Mouse (Mus musculus): ENCODE results near the gene Pyroxd1. TPM values are rescaled to one million over a fixed set of nuclear protein-coding genes. Genes with fewer than 3 reads are reported as not detected.

Gene Pyroxd1
- polyA plus RNA-seq (2015; fragmentation: Nextera tagmentation; extraction: Ambion mirVana), result 12.6 and 14.2 TPM in 2 replicates

DNA sequence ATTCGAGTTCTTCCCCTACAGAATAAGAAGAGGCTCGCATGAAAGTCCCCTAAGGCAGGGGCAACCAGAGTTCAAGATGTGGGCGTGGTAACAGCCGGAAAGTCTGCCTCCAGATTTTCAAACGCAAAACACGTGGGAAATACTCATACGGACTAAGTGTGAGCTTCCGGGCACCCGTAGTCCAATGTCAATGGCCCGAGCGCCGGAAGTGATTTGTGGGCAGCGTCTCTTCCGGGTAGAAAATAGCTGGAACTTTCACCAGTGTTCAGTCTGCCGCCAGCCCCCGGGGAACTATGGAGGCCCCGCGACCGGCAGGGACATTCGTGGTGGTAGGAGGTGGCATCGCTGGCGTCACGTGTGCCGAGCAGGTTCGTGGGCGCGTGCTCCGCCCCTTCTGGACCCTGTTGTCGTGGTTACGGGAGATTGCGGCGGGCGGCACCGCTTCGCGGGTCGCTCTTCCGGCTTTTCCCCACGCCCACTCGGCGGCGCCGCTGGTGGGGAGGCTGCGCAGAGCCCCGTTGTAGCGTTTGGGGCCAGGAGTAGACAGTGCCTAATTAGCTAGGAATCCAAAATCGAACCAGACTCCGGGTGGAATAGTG lies at the start of gene Pyroxd1:
Gene Pyroxd1, plus strand, starts transcription at position 215 of the 599 bp plus-strand sequence.
- peak within 1 kb of the TSS; percentile 95 for H3K4me3 ChIP-seq (ENCODE audit: low read length)
- peak; percentile 95 for ATAC-seq (replicated peaks; ENCODE audit: extremely low read depth, insufficient read depth, low FRiP score)
- H3K27me3 ChIP-seq (ENCODE audit: control insufficient read depth, insufficient read depth, low read length), result no peaks in the 10 kb centered on the region
- H3K4me1 ChIP-seq (ENCODE audit: control insufficient read depth, insufficient read depth, low read length), result peaks cover 4% of the 10 kb centered on the region
- H3K36me3 ChIP-seq (ENCODE audit: control insufficient read depth, insufficient read depth), result 0 out of 2 replicates have a peak, but pooled peaks cover 6% of the 10 kb centered on the region
- H3K9ac ChIP-seq (ENCODE audit: low read length), result peak within 1 kb of the TSS; percentile 82
- under 1% methylated on average over 48 of the region's 48 CpGs for WGBS
- peak within 1 kb of the TSS; percentile 77 for H3K4me2 ChIP-seq (ENCODE audit: low read depth, low read length)
- no peaks in the 10 kb centered on the region for H3K9me3 ChIP-seq (replicated peaks; ENCODE audit: control insufficient read depth, low read length)
- peak within 1 kb of the TSS; percentile 84 for H3K27ac ChIP-seq (ENCODE audit: low read length)

DNA sequence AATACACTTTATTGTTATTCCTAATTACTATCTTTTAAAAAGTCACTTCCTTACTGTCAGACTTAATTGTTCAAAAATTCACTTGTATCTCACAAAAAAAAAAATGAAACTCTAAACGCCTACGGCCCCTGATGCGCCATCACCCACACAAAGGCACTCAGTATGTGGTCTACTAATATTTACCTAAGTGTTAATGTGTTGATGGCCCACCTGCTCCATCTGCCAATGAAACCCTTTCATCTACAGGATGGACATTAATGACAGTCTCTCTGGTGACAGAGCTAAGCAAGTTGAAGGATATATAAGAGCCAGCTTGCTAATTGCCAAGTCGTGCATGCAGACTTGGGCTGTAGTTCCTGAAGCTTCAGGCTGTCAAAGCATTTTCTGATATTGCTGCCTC lies 47.4 kb upstream of the Pyroxd1 start, which contains the start of gene Iapp:
Gene Iapp, plus strand, starts transcription at position 326 of the 400 bp plus-strand sequence.
- WGBS, result 62% methylated on average over 4 of the region's 4 CpGs
- H3K36me3 ChIP-seq (ENCODE audit: control insufficient read depth, insufficient read depth), result no peaks in the 10 kb centered on the region
- H3K4me3 ChIP-seq (ENCODE audit: low read length), result no peak within 1 kb of the TSS
- H3K9ac ChIP-seq (ENCODE audit: low read length), result no peak within 1 kb of the TSS
- H3K27ac ChIP-seq (ENCODE audit: low read length), result no peak within 1 kb of the TSS
- no peaks in the 10 kb centered on the region for H3K27me3 ChIP-seq (ENCODE audit: control insufficient read depth, insufficient read depth, low read length)
- no peak within 1 kb of the TSS for H3K4me2 ChIP-seq (ENCODE audit: low read depth, low read length)
- no peaks in the 10 kb centered on the region for H3K9me3 ChIP-seq (replicated peaks; ENCODE audit: control insufficient read depth, low read length)
- no peaks in the 10 kb centered on the region for H3K4me1 ChIP-seq (ENCODE audit: control insufficient read depth, insufficient read depth, low read length)
- ATAC-seq (replicated peaks; ENCODE audit: extremely low read depth, insufficient read depth, low FRiP score), result no peak

DNA sequence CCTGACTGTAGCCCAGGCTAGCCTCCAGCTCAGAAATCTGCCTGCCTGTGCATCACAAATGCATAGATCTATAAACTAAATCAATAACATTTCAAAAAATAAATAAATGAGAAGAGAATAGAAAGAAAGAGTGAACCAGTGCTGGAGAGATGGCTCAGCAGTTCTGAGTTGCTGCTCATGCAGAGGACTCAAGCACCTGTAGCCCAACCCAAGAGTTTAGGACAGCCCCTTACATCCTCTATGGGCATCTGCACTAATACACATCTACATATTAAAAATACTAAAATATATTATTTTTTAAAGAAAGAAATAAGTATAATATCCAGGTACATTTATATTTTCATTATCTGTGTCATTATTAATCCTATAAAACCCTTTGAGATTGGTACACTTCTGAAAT lies 40.4 kb upstream of the Pyroxd1 start:
- no peaks in the 10 kb centered on the region for H3K4me1 ChIP-seq (ENCODE audit: control insufficient read depth, insufficient read depth, low read length)
- H3K27me3 ChIP-seq (ENCODE audit: control insufficient read depth, insufficient read depth, low read length), result no peaks in the 10 kb centered on the region
- no peak overlapping the region for H3K4me3 ChIP-seq (ENCODE audit: low read length)
- no peak overlapping the region for H3K9ac ChIP-seq (ENCODE audit: low read length)
- H3K27ac ChIP-seq (ENCODE audit: low read length), result no peak overlapping the region
- ATAC-seq (replicated peaks; ENCODE audit: extremely low read depth, insufficient read depth, low FRiP score), result no peak
- no peak overlapping the region for H3K4me2 ChIP-seq (ENCODE audit: low read depth, low read length)
- peaks cover 7% of the 10 kb centered on the region for H3K9me3 ChIP-seq (replicated peaks; ENCODE audit: control insufficient read depth, low read length)
- H3K36me3 ChIP-seq (ENCODE audit: control insufficient read depth, insufficient read depth), result no peaks in the 10 kb centered on the region

DNA sequence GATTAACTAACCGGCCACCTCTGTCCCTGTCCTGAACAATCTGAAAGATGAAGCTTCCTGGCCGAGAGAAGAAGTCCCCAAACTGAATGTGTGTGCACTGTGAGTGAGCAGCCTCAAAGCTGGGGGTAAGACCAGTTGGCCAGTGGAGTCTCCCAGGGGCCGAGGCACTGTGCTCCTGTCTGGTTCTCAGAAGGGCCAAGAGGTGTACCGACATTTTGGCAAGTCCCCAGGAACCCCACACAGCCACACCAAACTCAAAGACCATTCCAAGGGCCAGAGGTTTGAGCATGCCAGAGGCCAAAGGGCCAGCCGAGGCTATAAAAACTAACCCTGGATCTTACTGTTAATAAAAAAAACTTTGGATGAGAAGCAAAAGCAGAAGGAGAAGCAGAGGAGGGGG lies 31.2 kb upstream of the Pyroxd1 start:
- 70% methylated on average over 5 of the region's 5 CpGs for WGBS

DNA sequence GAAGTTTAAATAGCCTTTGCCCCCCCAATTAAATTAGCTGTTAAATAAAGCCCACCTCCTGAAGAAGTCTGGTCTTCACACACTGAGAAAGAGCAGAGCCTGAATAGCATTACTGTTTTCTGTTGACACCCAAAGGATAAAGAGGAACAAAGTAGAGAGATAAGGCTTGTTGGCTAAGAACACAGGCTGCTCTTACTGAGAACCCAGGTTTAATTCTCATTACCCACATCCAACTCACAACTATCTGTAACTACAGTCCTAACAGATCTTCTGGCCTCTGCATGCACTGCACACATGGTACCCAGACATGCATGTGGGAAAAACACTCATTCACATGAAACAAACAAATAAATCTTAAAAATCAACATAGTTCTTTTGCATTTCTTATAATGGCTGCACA lies 28.3 kb upstream of the Pyroxd1 start:
- no peak overlapping the region for H3K4me3 ChIP-seq (ENCODE audit: low read length)
- no peak overlapping the region for H3K4me2 ChIP-seq (ENCODE audit: low read depth, low read length)
- H3K9me3 ChIP-seq (replicated peaks; ENCODE audit: control insufficient read depth, low read length), result no peaks in the 10 kb centered on the region
- H3K4me1 ChIP-seq (ENCODE audit: control insufficient read depth, insufficient read depth, low read length), result no peaks in the 10 kb centered on the region
- no peak for ATAC-seq (replicated peaks; ENCODE audit: extremely low read depth, insufficient read depth, low FRiP score)
- H3K27me3 ChIP-seq (ENCODE audit: control insufficient read depth, insufficient read depth, low read length), result no peaks in the 10 kb centered on the region
- H3K27ac ChIP-seq (ENCODE audit: low read length), result no peak overlapping the region
- no peaks in the 10 kb centered on the region for H3K36me3 ChIP-seq (ENCODE audit: control insufficient read depth, insufficient read depth)
- no peak overlapping the region for H3K9ac ChIP-seq (ENCODE audit: low read length)

More for the DNA sequence above, 31.2 kb upstream of the Pyroxd1 start:
- H3K4me2 ChIP-seq (ENCODE audit: low read depth, low read length), result no peak overlapping the region
- H3K4me3 ChIP-seq (ENCODE audit: low read length), result no peak overlapping the region
- no peaks in the 10 kb centered on the region for H3K27me3 ChIP-seq (ENCODE audit: control insufficient read depth, insufficient read depth, low read length)
- no peaks in the 10 kb centered on the region for H3K4me1 ChIP-seq (ENCODE audit: control insufficient read depth, insufficient read depth, low read length)
- H3K9ac ChIP-seq (ENCODE audit: low read length), result no peak overlapping the region
- H3K36me3 ChIP-seq (ENCODE audit: control insufficient read depth, insufficient read depth), result no peaks in the 10 kb centered on the region
- H3K27ac ChIP-seq (ENCODE audit: low read length), result no peak overlapping the region
- H3K9me3 ChIP-seq (replicated peaks; ENCODE audit: control insufficient read depth, low read length), result peaks cover 4% of the 10 kb centered on the region
- ATAC-seq (replicated peaks; ENCODE audit: extremely low read depth, insufficient read depth, low FRiP score), result no peak

DNA sequence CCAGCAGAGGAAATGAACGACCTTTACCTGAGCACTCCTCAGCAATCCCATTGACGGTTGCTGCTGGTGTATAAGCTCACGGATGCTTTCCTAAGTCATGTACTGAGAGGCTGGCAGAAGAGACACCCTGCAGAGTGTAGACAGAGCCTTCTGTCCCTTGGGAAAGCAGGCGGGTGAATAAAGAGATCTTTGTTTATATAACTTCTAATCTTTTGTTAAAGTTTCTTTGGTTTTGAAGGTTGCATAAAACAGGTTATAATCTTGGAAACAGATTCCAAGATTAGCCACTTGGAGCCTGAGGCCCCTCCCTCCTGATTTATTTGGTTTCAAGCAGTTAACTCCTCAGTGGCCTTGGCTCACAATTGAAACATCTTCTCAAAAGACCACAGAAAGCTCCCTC lies 22.6 kb upstream of the Pyroxd1 start, which contains the start of gene Slco1a5:
Gene Slco1a5, minus strand, starts transcription at position 101 of the 400 bp plus-strand sequence.
- ATAC-seq (replicated peaks; ENCODE audit: extremely low read depth, insufficient read depth, low FRiP score), result no peak
- Histone ChIP-seq H3K4me2 (ENCODE audit: low read depth, low read length) (no peak within 1 kb of the TSS), H3K27me3 (ENCODE audit: control insufficient read depth, insufficient read depth, low read length) (no peaks in the 10 kb centered on the region), H3K4me1 (ENCODE audit: control insufficient read depth, insufficient read depth, low read length) (no peaks in the 10 kb centered on the region), H3K9me3 (replicated peaks; ENCODE audit: control insufficient read depth, low read length) (no peaks in the 10 kb centered on the region), H3K27ac (ENCODE audit: low read length) (no peak within 1 kb of the TSS), H3K4me3 (ENCODE audit: low read length) (no peak within 1 kb of the TSS), H3K36me3 (ENCODE audit: control insufficient read depth, insufficient read depth) (no peaks in the 10 kb centered on the region), H3K9ac (ENCODE audit: low read length) (no peak within 1 kb of the TSS)
- 28% methylated on average over 4 of the region's 4 CpGs for WGBS

DNA sequence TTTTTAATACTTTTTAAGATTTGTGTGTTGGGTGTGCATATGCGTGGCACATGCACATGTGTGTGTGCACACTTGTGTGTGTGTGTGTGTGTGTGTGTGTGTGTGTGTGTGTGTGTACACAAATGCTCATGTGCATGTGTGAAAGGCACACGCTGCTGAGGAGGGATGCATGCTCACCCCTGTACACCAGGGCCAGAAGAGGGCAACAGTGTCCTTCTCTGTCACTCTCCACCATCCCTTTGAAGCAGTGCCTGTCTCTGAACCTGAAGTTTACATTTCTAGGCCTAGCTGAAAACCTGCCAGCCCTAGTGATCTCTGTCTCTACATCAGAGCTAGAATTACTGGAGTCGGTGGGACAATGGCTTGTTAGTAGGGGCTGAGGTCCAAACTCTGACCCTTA lies 18.9 kb upstream of the Pyroxd1 start:
- no peaks in the 10 kb centered on the region for H3K36me3 ChIP-seq (ENCODE audit: control insufficient read depth, insufficient read depth)
- no peak overlapping the region for H3K9ac ChIP-seq (ENCODE audit: low read length)
- no peak overlapping the region for H3K27ac ChIP-seq (ENCODE audit: low read length)
- H3K27me3 ChIP-seq (ENCODE audit: control insufficient read depth, insufficient read depth, low read length), result no peaks in the 10 kb centered on the region
- H3K9me3 ChIP-seq (replicated peaks; ENCODE audit: control insufficient read depth, low read length), result no peaks in the 10 kb centered on the region
- no peak overlapping the region for H3K4me3 ChIP-seq (ENCODE audit: low read length)
- WGBS, result 71% methylated on average over 3 of the region's 3 CpGs
- no peak for ATAC-seq (replicated peaks; ENCODE audit: extremely low read depth, insufficient read depth, low FRiP score)
- H3K4me1 ChIP-seq (ENCODE audit: control insufficient read depth, insufficient read depth, low read length), result no peaks in the 10 kb centered on the region
- no peak overlapping the region for H3K4me2 ChIP-seq (ENCODE audit: low read depth, low read length)

DNA sequence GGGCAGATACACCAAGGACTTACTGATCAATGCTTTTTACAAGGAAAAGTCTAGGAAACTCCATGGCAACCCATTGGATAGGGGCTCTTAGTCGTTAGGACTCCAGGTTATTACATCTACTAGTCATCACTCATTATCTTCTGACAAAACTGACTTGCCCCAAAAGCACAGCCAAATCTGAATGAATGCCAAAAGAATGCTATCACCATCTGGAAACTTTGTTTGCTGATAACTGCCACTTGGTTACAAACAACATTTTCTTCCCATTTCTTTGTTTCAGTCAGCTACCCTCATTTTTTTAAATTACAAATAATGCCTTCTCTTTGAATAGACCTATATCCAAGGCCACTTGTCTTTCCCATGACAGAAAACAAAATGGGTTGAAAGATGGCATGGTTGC lies 16.3 kb upstream of the Pyroxd1 start:
- H3K9ac ChIP-seq (ENCODE audit: low read length), result no peak overlapping the region
- no peaks in the 10 kb centered on the region for H3K9me3 ChIP-seq (replicated peaks; ENCODE audit: control insufficient read depth, low read length)
- no peak for ATAC-seq (replicated peaks; ENCODE audit: extremely low read depth, insufficient read depth, low FRiP score)
- no peaks in the 10 kb centered on the region for H3K4me1 ChIP-seq (ENCODE audit: control insufficient read depth, insufficient read depth, low read length)
- WGBS, result 42% methylated on average over 1 of the region's 1 CpGs
- no peaks in the 10 kb centered on the region for H3K36me3 ChIP-seq (ENCODE audit: control insufficient read depth, insufficient read depth)
- no peak overlapping the region for H3K4me2 ChIP-seq (ENCODE audit: low read depth, low read length)
- no peaks in the 10 kb centered on the region for H3K27me3 ChIP-seq (ENCODE audit: control insufficient read depth, insufficient read depth, low read length)
- no peak overlapping the region for H3K4me3 ChIP-seq (ENCODE audit: low read length)
- H3K27ac ChIP-seq (ENCODE audit: low read length), result no peak overlapping the region

DNA sequence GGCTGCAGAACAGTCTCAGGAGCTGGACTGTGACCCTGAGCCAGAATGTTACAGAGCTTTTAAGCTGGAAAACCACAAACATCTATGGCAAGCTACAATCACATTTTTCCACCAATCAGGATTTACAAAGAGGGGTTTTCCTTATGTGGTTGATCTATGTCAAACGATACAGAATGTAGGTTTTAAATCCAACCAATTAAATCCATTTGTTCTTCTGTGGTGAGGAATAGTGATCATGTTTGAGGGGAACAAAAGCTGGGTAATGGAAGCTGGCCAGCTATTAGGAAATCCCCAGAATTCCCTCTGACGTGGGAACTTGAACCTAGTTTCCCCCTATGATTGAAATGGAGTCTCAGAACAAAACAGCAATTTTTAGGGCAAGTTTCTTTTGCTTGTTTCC lies 6.5 kb upstream of the Pyroxd1 start:
- H3K4me2 ChIP-seq (ENCODE audit: low read depth, low read length), result no peak overlapping the region
- no peak for ATAC-seq (replicated peaks; ENCODE audit: extremely low read depth, insufficient read depth, low FRiP score)
- H3K27ac ChIP-seq (ENCODE audit: low read length), result no peak overlapping the region
- H3K9me3 ChIP-seq (replicated peaks; ENCODE audit: control insufficient read depth, low read length), result no peaks in the 10 kb centered on the region
- no peak overlapping the region for H3K4me3 ChIP-seq (ENCODE audit: low read length)
- H3K4me1 ChIP-seq (ENCODE audit: control insufficient read depth, insufficient read depth, low read length), result no peaks in the 10 kb centered on the region
- H3K27me3 ChIP-seq (ENCODE audit: control insufficient read depth, insufficient read depth, low read length), result no peaks in the 10 kb centered on the region
- H3K9ac ChIP-seq (ENCODE audit: low read length), result no peak overlapping the region
- H3K36me3 ChIP-seq (ENCODE audit: control insufficient read depth, insufficient read depth), result no peaks in the 10 kb centered on the region
- WGBS, result 58% methylated on average over 2 of the region's 2 CpGs
